Mouse (Mus musculus) R1 (cell line): ENCODE data around the gene Foxp2.
A peak's percentile ranks its signal among the peaks of the same experiment; 100 is the strongest.

Source experiments
- DNase-seq: peaks from one replicate; pipeline ENCODE4 v3.0.0-alpha.2; 2018; ENCODE audit warnings: low read depth, low spot score

The Foxp2 gene

GRCm38 (mm10) chr6:14901183-14901970 lies at the start of gene Foxp2:
Gene Foxp2, plus strand, starts transcription at chr6:14901349.
- peak; percentile 55 for DNase-seq

- DNase-seq: no peak
Measured at GRCm38 (mm10) chr6:14885199-14885598, 15.9 kb upstream of the Foxp2 start.

- DNase-seq: no peak
Measured at GRCm38 (mm10) chr6:14897028-14897427, 4.1 kb upstream of the Foxp2 start.

- peak; percentile 6 for DNase-seq
Measured at GRCm38 (mm10) chr6:14898096-14898855, 2.9 kb upstream of the Foxp2 start.

GRCm38 (mm10) chr6:14899021-14899610 lies 2.0 kb upstream of the Foxp2 start:
- peak; percentile 8 for DNase-seq

- DNase-seq: peak; percentile 40
Measured at GRCm38 (mm10) chr6:14899936-14900578, 1.1 kb upstream of the Foxp2 start.

GRCm38 (mm10) chr6:14900579-14901021 lies 549 bp upstream of the Foxp2 start:
- peak; percentile 77 for DNase-seq

GRCm38 (mm10) chr6:14901971-14902670 lies 972 bp downstream of the Foxp2 start:
- peak; percentile 10 for DNase-seq

GRCm38 (mm10) chr6:14903271-14903965 lies 2.3 kb downstream of the Foxp2 start:
- no peak for DNase-seq

GRCm38 (mm10) chr6:14915066-14915465 lies 13.9 kb downstream of the Foxp2 start:
- DNase-seq: no peak

GRCm38 (mm10) chr6:14922704-14923103 lies 21.6 kb downstream of the Foxp2 start:
- no peak for DNase-seq

GRCm38 (mm10) chr6:14924976-14925489 lies 23.9 kb downstream of the Foxp2 start:
- DNase-seq: no peak

- no peak for DNase-seq
Measured at GRCm38 (mm10) chr6:14951060-14951459, 49.9 kb downstream of the Foxp2 start.

- DNase-seq: no peak
Measured at GRCm38 (mm10) chr6:14952731-14953130, 51.6 kb downstream of the Foxp2 start.

GRCm38 (mm10) chr6:14977042-14977441 lies 75.9 kb downstream of the Foxp2 start:
- no peak for DNase-seq

GRCm38 (mm10) chr6:14978201-14978600 lies 77.1 kb downstream of the Foxp2 start:
- no peak for DNase-seq

GRCm38 (mm10) chr6:15008113-15008512 lies 107.0 kb downstream of the Foxp2 start:
- DNase-seq: no peak

GRCm38 (mm10) chr6:15028488-15028887 lies 127.3 kb downstream of the Foxp2 start:
- no peak for DNase-seq

- no peak for DNase-seq
Measured at GRCm38 (mm10) chr6:15029446-15030125, 128.4 kb downstream of the Foxp2 start.

- no peak for DNase-seq
Measured at GRCm38 (mm10) chr6:15063246-15063645, 162.1 kb downstream of the Foxp2 start.
